Mouse (Mus musculus): ENCODE data around the gene Atp11a.

The Atp11a gene

GRCm38 (mm10) chr8:12871461-12871860 is 114.6 kb downstream of the Atp11a start:
- peak; percentile 62 for DNase-seq (ENCODE audit: extremely low spot score)

DNA sequence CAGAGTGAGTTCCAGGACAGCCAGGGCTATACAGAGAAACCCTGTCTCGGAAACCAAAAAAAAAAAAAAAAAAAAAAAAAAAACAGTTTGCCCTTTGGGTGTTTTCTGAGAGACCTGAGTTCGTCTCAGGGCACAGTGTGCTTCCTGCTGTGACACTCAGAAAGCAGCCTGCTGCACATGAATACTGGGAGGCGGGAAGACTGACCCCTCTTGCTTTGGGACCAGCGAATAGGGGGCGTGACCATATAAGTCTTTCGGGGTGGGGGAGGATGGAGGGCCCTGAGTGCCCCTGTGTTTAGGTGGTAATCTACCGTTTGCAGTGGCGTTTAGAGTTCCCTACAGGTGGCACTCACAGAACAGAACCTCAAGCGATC is 116.2 kb downstream of the Atp11a start:
- no peak for DNase-seq (ENCODE audit: extremely low spot score)

DNA sequence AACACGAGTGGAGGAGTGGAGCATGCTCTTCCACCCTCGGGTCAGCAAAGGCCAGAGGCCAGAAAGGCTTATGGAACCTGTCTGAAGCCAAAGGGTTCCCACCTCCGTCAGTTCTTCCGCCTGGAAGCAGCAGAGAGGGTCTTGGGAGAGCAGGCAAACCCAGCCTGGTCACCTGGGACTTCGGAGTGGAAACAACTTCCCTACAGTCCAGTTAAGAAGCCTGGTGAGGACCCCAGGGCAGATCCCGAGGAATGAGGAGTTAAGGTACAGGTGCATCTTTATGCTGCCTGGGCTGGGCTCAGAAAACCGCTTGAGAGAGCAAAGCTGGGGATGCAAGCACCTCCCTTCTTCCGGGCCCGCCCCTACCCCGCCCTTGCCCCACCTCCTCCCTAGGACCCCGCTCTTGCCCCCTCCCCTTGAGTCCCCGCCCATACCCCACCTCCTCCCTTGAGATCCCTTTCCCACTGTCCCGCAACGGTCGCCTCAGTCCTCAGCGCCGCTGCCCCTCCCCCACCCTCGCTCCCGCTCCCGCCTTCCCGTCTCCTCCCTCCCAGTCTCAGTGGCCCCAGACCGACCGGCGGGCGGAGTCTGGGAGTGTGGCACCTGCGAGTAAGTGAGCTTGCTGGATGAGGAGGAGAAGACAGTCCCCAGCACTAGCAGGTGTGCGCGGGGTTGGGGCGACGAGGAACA is 116.7 kb downstream of the Atp11a start, which contains the start of gene Mcf2l:
Gene Mcf2l (plus strand): TSS at position 450 of the 690 bp plus-strand sequence.
- peak; percentile 91 for DNase-seq (ENCODE audit: extremely low spot score)

- DNase-seq (ENCODE audit: extremely low spot score) = no peak
Measured at GRCm38 (mm10) chr8:12874194-12874791, 117.5 kb downstream of the Atp11a start.

DNA sequence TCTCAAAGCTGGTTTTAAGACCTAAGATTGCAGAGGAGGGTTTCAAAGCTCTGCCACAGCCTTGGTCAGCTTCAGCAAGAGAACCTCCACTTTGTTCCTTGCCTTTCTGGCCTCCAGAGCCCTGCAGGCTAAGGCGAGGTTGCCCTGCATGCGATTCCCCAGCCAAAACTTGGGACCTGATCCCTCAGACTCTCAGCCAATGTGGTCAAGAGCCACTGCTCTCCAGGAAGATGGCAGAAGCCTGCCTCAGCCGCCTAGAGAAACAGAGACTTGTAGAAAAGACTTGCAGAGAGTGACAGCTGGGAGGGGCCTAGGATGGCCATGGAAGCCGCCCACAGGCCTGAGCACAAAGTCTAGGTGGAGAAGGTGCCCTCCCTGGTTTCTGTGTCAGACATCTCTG is 118.2 kb downstream of the Atp11a start:
- DNase-seq (ENCODE audit: extremely low spot score) = no peak

DNA sequence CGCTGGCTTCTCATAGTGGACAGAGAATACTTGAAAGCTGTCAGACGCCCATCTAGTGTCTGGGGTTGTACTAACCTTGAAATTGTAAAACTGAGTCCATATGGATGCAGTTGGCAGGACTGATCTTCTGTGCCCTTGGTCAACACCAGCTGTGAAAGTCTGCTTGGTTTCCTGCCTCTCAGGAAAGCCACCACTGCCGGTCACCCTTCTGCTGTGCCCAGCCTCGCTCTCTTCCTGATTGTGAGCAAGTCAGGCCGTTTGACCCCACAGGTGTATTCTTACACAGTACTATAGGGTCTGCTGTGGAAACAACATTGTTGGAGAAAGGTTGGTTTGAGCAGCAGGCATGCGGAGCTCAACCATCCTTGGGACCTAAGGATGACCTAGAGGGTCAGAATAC is 120.3 kb downstream of the Atp11a start:
- no peak for DNase-seq (ENCODE audit: extremely low spot score)

DNA sequence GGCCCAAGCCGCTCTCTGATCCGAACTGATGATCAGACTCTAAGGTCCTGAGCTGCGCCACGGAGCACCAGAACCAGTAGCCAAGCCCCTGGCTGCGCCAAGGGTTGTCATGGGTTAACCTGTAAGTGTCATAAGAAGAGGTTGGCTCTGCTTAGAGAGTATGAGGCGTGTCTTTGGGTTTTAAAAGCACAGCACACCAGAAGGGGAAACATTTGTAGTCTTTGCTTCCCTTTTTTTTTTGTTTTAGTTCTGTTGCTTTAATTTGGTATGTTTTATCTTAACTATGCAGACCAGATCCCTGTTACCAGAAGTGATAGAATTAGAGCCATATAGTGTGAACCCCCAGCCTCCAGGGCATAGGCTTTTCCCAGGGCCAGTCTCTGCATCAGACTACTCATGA is 123.3 kb downstream of the Atp11a start:
- DNase-seq (ENCODE audit: extremely low spot score) = no peak

- no peak for DNase-seq (ENCODE audit: extremely low spot score)
Measured at GRCm38 (mm10) chr8:12883051-12884004, 126.5 kb downstream of the Atp11a start.

DNA sequence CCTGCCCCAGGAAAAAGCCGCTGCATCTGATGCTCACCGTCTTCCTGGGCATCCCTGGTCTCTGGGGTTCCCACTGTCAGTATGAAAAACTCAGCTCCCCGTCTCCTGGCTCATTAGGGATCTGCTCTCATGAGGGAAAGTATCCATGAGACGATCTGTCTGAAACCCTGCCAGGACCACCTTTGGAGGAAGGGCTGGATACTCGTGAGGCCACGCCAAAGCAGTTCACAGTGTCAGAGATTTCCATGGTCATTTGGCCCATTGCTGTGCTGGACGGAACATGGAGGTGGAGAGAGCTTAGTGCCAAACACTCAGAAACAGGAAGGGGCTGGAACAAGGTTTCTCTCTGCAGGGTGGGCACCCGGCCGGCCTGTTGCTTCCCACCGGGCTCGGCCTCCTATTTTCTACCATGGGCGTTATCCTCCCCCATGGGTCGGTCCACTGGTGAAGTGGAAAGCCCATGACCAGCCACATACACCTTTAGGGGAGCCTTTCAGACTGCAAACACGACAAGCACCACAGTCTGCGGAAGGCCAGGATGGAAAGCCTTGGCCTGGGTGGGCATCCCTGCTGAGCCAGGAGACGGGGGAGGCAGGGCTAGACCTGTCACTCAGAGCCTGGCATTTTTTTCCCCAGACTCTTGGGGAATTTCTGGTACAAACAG is 131.1 kb downstream of the Atp11a start:
- no peak for DNase-seq (ENCODE audit: extremely low spot score)

DNA sequence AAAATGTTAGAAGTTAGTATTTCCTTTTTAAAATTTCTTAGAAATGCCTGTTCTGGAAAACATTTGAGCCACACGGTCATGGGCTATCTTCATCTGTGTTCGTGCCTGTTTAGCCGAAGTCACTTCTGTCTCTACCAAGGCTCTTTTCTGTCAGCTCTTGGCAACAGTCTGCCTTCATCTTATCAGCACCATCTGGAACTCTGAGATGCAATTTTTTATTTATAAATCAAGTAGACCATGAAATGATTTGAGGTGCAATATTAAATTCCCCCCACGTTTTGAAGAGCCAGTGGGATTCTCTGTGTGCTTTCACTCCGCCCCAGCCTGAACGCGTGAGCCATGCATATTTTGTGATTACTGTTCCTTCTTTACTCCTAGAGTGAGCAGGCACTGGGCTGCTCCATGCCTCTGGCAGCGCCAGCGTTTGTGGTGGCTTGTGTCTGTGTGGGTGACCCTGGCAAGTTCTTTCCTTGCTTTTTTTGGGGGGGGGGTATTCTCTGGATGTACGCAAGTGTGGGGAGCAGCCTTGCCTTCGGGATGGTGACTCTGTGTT is 132.3 kb downstream of the Atp11a start:
- no peak for DNase-seq (ENCODE audit: extremely low spot score)

DNA sequence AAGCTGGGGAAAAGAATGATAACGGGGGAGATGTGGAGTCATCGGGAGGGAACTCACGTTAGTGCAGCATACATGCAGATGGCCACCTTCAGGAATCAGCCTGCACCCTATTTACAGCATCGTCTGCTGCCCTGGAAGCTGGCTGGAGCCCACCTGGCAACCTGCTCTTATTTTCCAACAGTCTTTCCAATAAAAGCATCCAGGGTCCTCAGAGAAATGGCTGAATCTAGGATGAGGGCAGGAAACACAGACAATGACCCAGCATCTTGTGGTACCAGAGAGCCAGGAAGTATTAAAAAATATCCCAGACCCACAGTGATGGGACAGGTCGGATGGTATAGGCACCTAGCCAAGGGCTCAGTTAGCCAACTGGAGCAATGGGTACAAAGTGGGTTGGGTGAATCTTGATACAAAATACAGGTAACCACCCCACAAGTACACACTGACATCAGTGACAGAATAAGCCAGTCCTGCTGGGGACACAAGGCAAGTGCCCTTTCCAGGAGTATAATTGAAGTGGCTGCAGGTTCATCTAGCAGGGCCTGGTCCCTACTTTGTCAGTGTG is 136.2 kb downstream of the Atp11a start:
- no peak for DNase-seq (ENCODE audit: extremely low spot score)

DNA sequence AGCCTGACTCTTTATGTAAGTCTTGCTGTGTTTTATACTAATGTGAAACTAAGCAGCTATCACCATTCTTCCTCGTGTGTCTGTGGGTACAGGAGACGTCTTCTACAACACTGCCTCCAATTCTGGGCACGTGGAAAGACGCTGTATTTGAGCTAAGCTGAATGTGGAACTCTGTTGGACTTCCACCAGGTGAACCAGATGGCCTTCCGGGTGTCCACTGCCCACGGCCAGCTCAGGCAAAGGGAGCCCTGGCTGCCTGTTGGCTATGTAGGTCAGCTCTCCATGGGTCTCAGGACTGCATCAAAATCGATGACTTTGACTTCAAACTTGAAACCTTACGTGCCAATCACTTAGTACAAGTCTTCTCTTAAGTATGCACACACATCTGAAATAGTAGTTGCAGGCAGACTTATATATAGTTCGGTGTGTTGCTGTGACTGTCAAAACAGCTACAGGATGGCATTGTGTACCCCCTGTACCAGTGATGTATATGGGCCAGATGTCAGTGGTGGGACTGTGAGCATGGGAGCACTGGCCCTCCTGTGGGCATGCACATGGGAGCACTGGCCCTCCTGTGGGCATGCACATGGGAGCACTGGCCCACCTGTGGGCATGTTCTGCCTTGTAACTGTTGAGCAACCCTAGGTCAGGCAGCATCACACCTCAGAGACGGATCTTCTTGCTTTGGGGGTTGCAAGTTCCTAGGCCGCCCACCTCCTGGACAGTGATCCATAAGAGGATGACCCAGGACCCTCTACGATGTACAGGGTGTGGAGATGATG is 137.2 kb downstream of the Atp11a start:
- no peak for DNase-seq (ENCODE audit: extremely low spot score)

DNA sequence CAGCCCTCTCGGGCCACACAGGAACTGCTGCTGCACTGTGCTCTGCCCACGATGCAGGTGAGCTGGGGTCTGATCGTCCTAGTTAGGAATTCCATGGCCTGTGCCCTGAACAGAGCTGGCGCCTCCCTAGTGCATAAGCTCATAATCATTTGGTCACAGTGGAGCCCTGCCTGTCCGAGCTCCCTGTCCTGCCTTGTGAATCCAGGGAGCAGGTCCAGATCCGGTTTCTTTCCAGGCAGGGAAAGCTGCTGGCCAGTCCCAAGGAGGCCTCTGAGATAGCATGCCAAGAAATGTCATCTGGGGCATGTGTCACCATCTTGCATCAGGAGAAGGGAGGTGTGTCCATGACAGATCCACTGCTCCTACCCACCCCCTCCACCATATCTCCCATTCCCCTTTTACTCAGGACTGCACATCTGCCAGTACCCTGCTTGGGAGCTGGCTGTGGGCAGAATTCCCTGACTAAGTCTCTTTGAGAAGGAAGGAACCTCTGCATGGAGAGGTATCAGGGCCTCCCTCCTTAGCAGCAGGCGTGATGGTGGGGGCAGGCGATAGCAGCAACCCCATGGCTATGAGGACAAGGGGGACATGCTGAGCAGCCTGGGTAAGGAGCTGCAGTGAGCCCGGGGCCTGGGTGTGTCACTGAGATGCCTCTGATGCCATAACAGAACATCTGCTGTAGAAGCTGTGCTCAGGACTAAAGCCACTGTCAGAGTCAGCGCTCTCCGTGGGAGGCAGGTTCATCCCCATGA is 138.1 kb downstream of the Atp11a start:
- no peak for DNase-seq (ENCODE audit: extremely low spot score)

DNA sequence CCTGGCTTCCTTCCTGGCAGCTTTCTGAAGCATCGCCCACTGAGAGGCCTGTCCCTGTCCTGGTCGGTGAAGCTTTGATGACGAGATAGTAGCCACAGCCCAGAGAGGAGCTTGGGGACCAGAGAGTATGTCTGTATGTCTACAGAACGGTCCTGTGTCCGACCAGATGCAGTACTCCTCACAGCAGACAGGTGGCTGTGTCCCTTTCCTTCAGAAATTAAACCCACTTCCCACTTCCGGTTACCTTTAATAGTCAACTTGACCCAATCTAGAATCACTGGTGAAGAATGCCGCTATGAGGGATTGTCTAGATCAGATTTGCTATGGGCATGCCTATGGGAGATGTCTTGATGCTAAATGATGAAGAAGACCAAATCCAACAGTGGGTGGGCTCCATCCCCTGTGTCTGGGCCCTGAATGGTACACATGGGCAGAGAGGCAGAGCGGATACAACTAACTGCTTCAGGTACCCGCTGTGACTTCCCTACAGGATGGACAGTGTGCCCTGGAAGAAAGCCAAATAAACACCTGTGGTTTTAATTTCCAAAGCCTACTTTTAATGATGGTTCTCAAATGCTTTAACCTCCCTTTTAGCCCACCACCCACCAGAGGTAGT is 138.8 kb downstream of the Atp11a start:
- DNase-seq (ENCODE audit: extremely low spot score) = no peak

GRCm38 (mm10) chr8:12896494-12897373 is 139.9 kb downstream of the Atp11a start:
- DNase-seq (ENCODE audit: extremely low spot score) = peak; percentile 67

GRCm38 (mm10) chr8:12897815-12898214 is 141.0 kb downstream of the Atp11a start:
- no peak for DNase-seq (ENCODE audit: extremely low spot score)

DNA sequence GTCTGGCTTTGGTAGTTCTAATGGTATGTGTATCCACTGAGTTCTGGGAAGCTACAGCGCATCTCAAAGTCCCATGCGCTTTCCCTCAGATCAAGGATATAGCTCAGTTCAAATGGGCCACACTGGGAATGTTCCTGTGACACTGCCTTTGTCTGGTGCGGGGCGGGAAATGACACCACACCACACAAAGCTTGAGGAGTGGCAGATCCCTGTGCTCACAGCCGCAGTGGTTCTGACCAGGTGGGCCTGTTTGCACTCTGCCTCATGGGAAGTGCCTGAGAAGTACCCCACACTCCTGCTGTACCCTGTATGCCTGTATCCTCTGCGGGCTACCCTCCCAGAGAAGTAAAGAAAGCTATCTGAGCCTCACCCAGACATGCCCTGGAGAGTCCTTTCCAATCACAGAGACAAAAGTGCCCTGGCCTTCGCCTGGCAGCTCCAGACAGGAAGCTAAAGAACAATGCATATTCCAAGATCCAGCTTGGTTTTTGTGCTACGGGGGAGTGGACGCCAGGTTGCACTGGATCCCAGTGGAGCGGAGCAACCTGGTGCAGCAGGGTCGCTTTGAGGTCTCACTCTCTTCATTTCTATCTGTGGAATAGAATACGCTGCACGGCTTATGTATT is 147.1 kb downstream of the Atp11a start:
- no peak for DNase-seq (ENCODE audit: extremely low spot score)

DNA sequence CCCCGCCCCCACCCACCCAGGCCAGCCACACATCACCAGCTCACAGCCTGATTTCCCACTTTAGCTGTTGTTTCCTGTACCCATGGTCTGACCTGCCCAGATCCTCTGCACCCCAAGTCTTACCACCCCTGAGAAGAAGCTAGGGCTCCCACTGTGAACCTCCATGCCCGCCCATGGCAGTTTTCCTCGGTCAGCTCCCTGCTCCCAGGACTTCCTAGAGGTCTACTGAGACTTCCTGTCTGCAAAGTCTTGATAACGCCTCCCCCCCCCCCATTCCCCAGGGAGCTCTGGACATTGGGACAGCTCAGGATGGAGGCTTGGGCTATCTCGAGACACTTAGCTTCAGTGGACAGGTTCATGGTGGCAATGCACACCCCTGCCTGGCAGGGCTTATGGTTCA is 148.3 kb downstream of the Atp11a start:
- DNase-seq (ENCODE audit: extremely low spot score) = no peak
